Mouse (Mus musculus) heart, embryonic 16.5 days (tissue): ENCODE measurements at regions not wholly inside any gene's neighbourhood (a gene's known extent, or its start where the extent isn't known, plus 50 kb on each side); places are given as distances from the start of the nearest gene placed in this dataset.

Source experiments
- ATAC-seq: fragments of 200-750 bp; cut with Nextera tagmentation; replicated peaks from 2 replicates; pipeline ENCODE4 v1.8.0; 2017; ENCODE audit warnings: moderate number of reproducible peaks; ENCODE audit not compliant: insufficient read depth, low FRiP score; ENCODE audit errors: extremely low read depth
- H3K27ac ChIP-seq: fragments of 300-500 bp; sonication (generic); 2 replicates; pipeline ENCODE4 v1.5.1; 2014; ENCODE audit warnings: mild to moderate bottlenecking, low read length, control low read depth, moderate library complexity
- H3K27me3 ChIP-seq: fragments of 300-500 bp; sonication (generic); 2 replicates; pipeline ENCODE4 v1.6.1; 2014; ENCODE audit warnings: low read length, mixed read lengths; ENCODE audit not compliant: control insufficient read depth, insufficient read depth
- H3K36me3 ChIP-seq: fragments of 300-500 bp; sonication (generic); 2 replicates; pipeline ENCODE4 v1.6.1; 2014; ENCODE audit not compliant: control insufficient read depth, insufficient read depth
- H3K4me1 ChIP-seq: fragments of 300-500 bp; sonication (generic); 2 replicates; pipeline ENCODE4 v1.6.1; 2014; ENCODE audit warnings: low read length, mixed read lengths; ENCODE audit not compliant: control insufficient read depth, insufficient read depth
- H3K4me2 ChIP-seq: fragments of 300-500 bp; sonication (generic); 2 replicates; pipeline ENCODE4 v1.6.1; 2014; ENCODE audit warnings: low read depth, mild to moderate bottlenecking, control low read depth, low read length
- H3K4me3 ChIP-seq: fragments of 300-500 bp; sonication (generic); 2 replicates; pipeline ENCODE4 v1.5.1; 2014; ENCODE audit warnings: mild to moderate bottlenecking, control low read depth, low read length
- H3K9ac ChIP-seq: fragments of 300-500 bp; sonication (generic); 2 replicates; pipeline ENCODE4 v1.6.1; 2014; ENCODE audit warnings: low read length, control low read depth
- H3K9me3 ChIP-seq: fragments of 300-500 bp; sonication (generic); replicated peaks from 2 replicates; pipeline ENCODE4 v1.6.1; 2016; ENCODE audit warnings: low read length; ENCODE audit not compliant: control insufficient read depth
- WGBS: fragments of 180-500 bp; shearing (Covaris S2); extraction: QIAGEN DNeasy Blood & Tissue Kit; methylation state at CpG from one replicate; pipeline ENCODE4 v1.1.7; 2014; 5-methylcytosine and 5-hydroxymethylcytosine counted together

GRCm38 (mm10) chr12:86579716-86580115, 98.8 kb upstream of the Vash1 start:
- WGBS, result 72% methylated on average over 2 of the region's 2 CpGs
- H3K4me1 ChIP-seq, result no peaks in the 10 kb centered on the region

GRCm38 (mm10) chr12:86580132-86580718, 98.3 kb upstream of the Vash1 start:
- no peaks in the 10 kb centered on the region for H3K4me1 ChIP-seq
- no peak for ATAC-seq

More at GRCm38 (mm10) chr12:86579716-86580115, 98.8 kb upstream of the Vash1 start:
- no peak overlapping the region for H3K27ac ChIP-seq
- ATAC-seq, result no peak
- no peaks in the 10 kb centered on the region for H3K9me3 ChIP-seq
- no peaks in the 10 kb centered on the region for H3K27me3 ChIP-seq
- no peak overlapping the region for H3K9ac ChIP-seq
- H3K36me3 ChIP-seq, result no peaks in the 10 kb centered on the region
- H3K4me2 ChIP-seq, result no peak overlapping the region
- no peak overlapping the region for H3K4me3 ChIP-seq

GRCm38 (mm10) chr12:86582076-86582475, 96.4 kb upstream of the Vash1 start:
- H3K9me3 ChIP-seq, result no peaks in the 10 kb centered on the region
- no peak for ATAC-seq
- 63% methylated on average over 3 of the region's 3 CpGs for WGBS
- H3K27me3 ChIP-seq, result no peaks in the 10 kb centered on the region
- no peak overlapping the region for H3K4me3 ChIP-seq
- H3K36me3 ChIP-seq, result no peaks in the 10 kb centered on the region
- no peaks in the 10 kb centered on the region for H3K4me1 ChIP-seq
- no peak overlapping the region for H3K9ac ChIP-seq
- no peak overlapping the region for H3K27ac ChIP-seq
- no peak overlapping the region for H3K4me2 ChIP-seq

More at GRCm38 (mm10) chr12:86580132-86580718, 98.3 kb upstream of the Vash1 start:
- Histone ChIP-seq H3K4me2 (no peak overlapping the region), H3K9me3 (no peaks in the 10 kb centered on the region), H3K4me3 (no peak overlapping the region), H3K9ac (no peak overlapping the region), H3K27ac (no peak overlapping the region), H3K27me3 (no peaks in the 10 kb centered on the region), H3K36me3 (no peaks in the 10 kb centered on the region)
- 60% methylated on average over 4 of the region's 4 CpGs for WGBS

GRCm38 (mm10) chr12:86588010-86588409, 90.5 kb upstream of the Vash1 start:
- Histone ChIP-seq H3K36me3 (no peaks in the 10 kb centered on the region), H3K9me3 (no peaks in the 10 kb centered on the region), H3K27ac (no peak overlapping the region), H3K4me3 (no peak overlapping the region), H3K27me3 (no peaks in the 10 kb centered on the region), H3K4me2 (no peak overlapping the region), H3K9ac (no peak overlapping the region), H3K4me1 (no peaks in the 10 kb centered on the region)
- 87% methylated on average over 6 of the region's 6 CpGs for WGBS
- no peak for ATAC-seq

- Histone ChIP-seq H3K9me3 (no peaks in the 10 kb centered on the region), H3K9ac (no peak overlapping the region), H3K27me3 (no peaks in the 10 kb centered on the region), H3K4me2 (no peak overlapping the region), H3K27ac (no peak overlapping the region), H3K36me3 (no peaks in the 10 kb centered on the region), H3K4me3 (no peak overlapping the region), H3K4me1 (no peaks in the 10 kb centered on the region)
- no peak for ATAC-seq
- 57% methylated on average over 7 of the region's 7 CpGs for WGBS
These were observed 86.0 kb upstream of the Vash1 start for GRCm38 (mm10) chr12:86592509-86592908.

- no peak overlapping the region for H3K9ac ChIP-seq
- H3K4me1 ChIP-seq, result no peaks in the 10 kb centered on the region
- 76% methylated on average over 11 of the region's 11 CpGs for WGBS
- H3K4me2 ChIP-seq, result no peak overlapping the region
- ATAC-seq, result no peak
- H3K9me3 ChIP-seq, result no peaks in the 10 kb centered on the region
- no peaks in the 10 kb centered on the region for H3K36me3 ChIP-seq
- H3K27ac ChIP-seq, result no peak overlapping the region
- H3K4me3 ChIP-seq, result no peak overlapping the region
- no peaks in the 10 kb centered on the region for H3K27me3 ChIP-seq
These were observed 83.9 kb upstream of the Vash1 start for GRCm38 (mm10) chr12:86594647-86595046.

- Histone ChIP-seq H3K27ac (no peak overlapping the region), H3K9me3 (no peaks in the 10 kb centered on the region), H3K27me3 (no peaks in the 10 kb centered on the region), H3K36me3 (no peaks in the 10 kb centered on the region), H3K9ac (no peak overlapping the region), H3K4me1 (no peaks in the 10 kb centered on the region), H3K4me3 (no peak overlapping the region), H3K4me2 (no peak overlapping the region)
- 15% methylated on average over 1 of the region's 1 CpGs for WGBS
- no peak for ATAC-seq
These were observed 78.5 kb upstream of the Vash1 start for GRCm38 (mm10) chr12:86600041-86600440.

- Histone ChIP-seq H3K4me1 (no peaks in the 10 kb centered on the region), H3K9ac (no peak overlapping the region), H3K9me3 (no peaks in the 10 kb centered on the region), H3K4me2 (no peak overlapping the region), H3K4me3 (no peak overlapping the region), H3K27ac (no peak overlapping the region), H3K36me3 (no peaks in the 10 kb centered on the region), H3K27me3 (no peaks in the 10 kb centered on the region)
- 81% methylated on average over 5 of the region's 5 CpGs for WGBS
- ATAC-seq, result no peak
These were observed 75.0 kb upstream of the Vash1 start for GRCm38 (mm10) chr12:86603521-86603920.

GRCm38 (mm10) chr12:86612431-86613040, 66.0 kb upstream of the Vash1 start:
- WGBS, result 57% methylated on average over 9 of the region's 9 CpGs
- Histone ChIP-seq H3K36me3 (no peaks in the 10 kb centered on the region), H3K4me1 (no peaks in the 10 kb centered on the region; the same call in 1 of the 2 replicates), H3K27me3 (no peaks in the 10 kb centered on the region), H3K27ac (no peak overlapping the region), H3K9ac (no peak overlapping the region), H3K9me3 (no peaks in the 10 kb centered on the region), H3K4me3 (no peak overlapping the region), H3K4me2 (no peak overlapping the region)
- no peak for ATAC-seq
